Mouse (Mus musculus) neural tube, embryonic 14.5 days (tissue): ENCODE data around the gene Galnt15. TPM values are rescaled to one million over a fixed set of nuclear protein-coding genes. Genes with fewer than 3 reads are reported as not detected.

Experiments
- ATAC-seq: fragments of 200-750 bp; cut with Nextera tagmentation; 2 replicates; pipeline ENCODE4 v1.8.0; 2017; ENCODE audit warnings: low read depth, mild to moderate bottlenecking, moderate TSS enrichment, moderate library complexity
- H3K27ac ChIP-seq: fragments of 300-500 bp; sonication (generic); 2 replicates; pipeline ENCODE4 v1.5.1; 2014; ENCODE audit warnings: low read depth, mild to moderate bottlenecking, control low read depth, low read length, moderate library complexity, mixed read lengths
- H3K27me3 ChIP-seq: fragments of 300-500 bp; sonication (generic); 2 replicates; pipeline ENCODE4 v1.6.1; 2014; ENCODE audit warnings: low read length; ENCODE audit not compliant: control insufficient read depth, insufficient read depth
- H3K36me3 ChIP-seq: fragments of 300-500 bp; sonication (generic); 2 replicates; pipeline ENCODE4 v1.6.1; 2014; ENCODE audit warnings: low read length, mixed read lengths; ENCODE audit not compliant: control insufficient read depth, insufficient read depth
- H3K4me1 ChIP-seq: fragments of 300-500 bp; sonication (generic); 2 replicates; pipeline ENCODE4 v1.6.1; 2014; ENCODE audit warnings: low read length; ENCODE audit not compliant: control insufficient read depth, insufficient read depth
- H3K4me2 ChIP-seq: fragments of 300-500 bp; sonication (generic); 2 replicates; pipeline ENCODE4 v1.6.1; 2014; ENCODE audit warnings: mild to moderate bottlenecking, low read depth, low read length, control low read depth
- H3K4me3 ChIP-seq: fragments of 300-500 bp; sonication (generic); 2 replicates; pipeline ENCODE4 v1.5.1; 2014; ENCODE audit warnings: low read depth, low read length, control low read depth, mixed read lengths
- H3K9ac ChIP-seq: fragments of 300-500 bp; sonication (generic); replicated peaks from 2 replicates; pipeline ENCODE4 v1.6.1; 2014; ENCODE audit warnings: low read depth, mild to moderate bottlenecking, control low read depth, low read length, mixed read lengths
- H3K9me3 ChIP-seq: fragments of 300-500 bp; sonication (generic); 2 replicates; pipeline ENCODE4 v1.6.1; 2016; ENCODE audit warnings: low read length; ENCODE audit not compliant: control insufficient read depth
- WGBS: fragments of 180-500 bp; shearing (Covaris S2); extraction: QIAGEN DNeasy Blood & Tissue Kit; methylation state at CpG from one replicate; pipeline ENCODE4 v1.1.7; 2014; 5-methylcytosine and 5-hydroxymethylcytosine counted together
- polyA plus RNA-seq: library from polyadenylated mRNA; unstranded; fragments of >200 nt; fragmentation: Nextera tagmentation; extraction: Ambion mirVana; gene quantifications from 2 replicates; pipeline ENCODE4 v1.2.1, GENCODE M21; 2014

Galnt15 gene
- polyA plus RNA-seq, 1 experiment from 2014 or later, result 0.29 TPM

- WGBS, result 82% methylated on average over 4 of the region's 4 CpGs
- Histone ChIP-seq H3K4me3 (no peak overlapping the region), H3K27me3 (no peaks in the 10 kb centered on the region), H3K4me2 (no peak overlapping the region), H3K27ac (no peak overlapping the region), H3K9ac (no peak overlapping the region), H3K9me3 (no peaks in the 10 kb centered on the region), H3K4me1 (peaks cover 12% of the 10 kb centered on the region; the same call in 1 of the 2 replicates), H3K36me3 (0 out of 2 replicates have a peak, but pooled peaks cover 10% of the 10 kb centered on the region)
- no peak for ATAC-seq
Observed at GRCm38 (mm10) chr14:32091124-32091523, 62.3 kb downstream of the Galnt15 start.

GRCm38 (mm10) chr14:32091704-32092103 is 62.9 kb downstream of the Galnt15 start:
- H3K4me3 ChIP-seq, result no peak overlapping the region
- H3K36me3 ChIP-seq, result peaks cover 13% of the 10 kb centered on the region; the same call in 1 of the 2 replicates
- peaks cover 6% of the 10 kb centered on the region; the same call in 1 of the 2 replicates for H3K4me1 ChIP-seq
- H3K9ac ChIP-seq, result no peak overlapping the region
- WGBS, result 86% methylated on average over 4 of the region's 4 CpGs
- no peak overlapping the region for H3K27ac ChIP-seq
- H3K27me3 ChIP-seq, result no peaks in the 10 kb centered on the region
- H3K4me2 ChIP-seq, result no peak overlapping the region
- no peaks in the 10 kb centered on the region for H3K9me3 ChIP-seq
- no peak for ATAC-seq

GRCm38 (mm10) chr14:32093018-32093417 is 64.2 kb downstream of the Galnt15 start:
- no peaks in the 10 kb centered on the region for H3K4me1 ChIP-seq

GRCm38 (mm10) chr14:32093500-32094117 is 64.8 kb downstream of the Galnt15 start:
- no peak overlapping the region for H3K4me2 ChIP-seq
- peaks cover 26% of the 10 kb centered on the region for H3K36me3 ChIP-seq
- H3K9ac ChIP-seq, result no peak overlapping the region
- no peaks in the 10 kb centered on the region for H3K9me3 ChIP-seq
- no peaks in the 10 kb centered on the region for H3K27me3 ChIP-seq
- no peaks in the 10 kb centered on the region for H3K4me1 ChIP-seq
- ATAC-seq, result no peak
- no peak overlapping the region for H3K27ac ChIP-seq
- WGBS, result 95% methylated on average over 11 of the region's 11 CpGs
- no peak overlapping the region for H3K4me3 ChIP-seq

More at GRCm38 (mm10) chr14:32093018-32093417, 64.2 kb downstream of the Galnt15 start:
- Histone ChIP-seq H3K4me2 (no peak overlapping the region), H3K9me3 (no peaks in the 10 kb centered on the region), H3K4me3 (no peak overlapping the region), H3K27ac (no peak overlapping the region), H3K9ac (no peak overlapping the region), H3K36me3 (peaks cover 20% of the 10 kb centered on the region), H3K27me3 (no peaks in the 10 kb centered on the region)
- 74% methylated on average over 1 of the region's 1 CpGs for WGBS
- ATAC-seq, result no peak

- Histone ChIP-seq H3K4me1 (no peaks in the 10 kb centered on the region), H3K4me3 (no peak overlapping the region), H3K9ac (no peak overlapping the region), H3K36me3 (peaks cover 36% of the 10 kb centered on the region), H3K27me3 (no peaks in the 10 kb centered on the region), H3K4me2 (no peak overlapping the region), H3K27ac (no peak overlapping the region), H3K9me3 (no peaks in the 10 kb centered on the region)
- WGBS, result 90% methylated on average over 5 of the region's 5 CpGs
- ATAC-seq, result no peak
Observed at GRCm38 (mm10) chr14:32095646-32096045, 66.9 kb downstream of the Galnt15 start.

GRCm38 (mm10) chr14:32096740-32097139 is 68.0 kb downstream of the Galnt15 start:
- WGBS, result 91% methylated on average over 5 of the region's 5 CpGs
- no peak for ATAC-seq
- Histone ChIP-seq H3K9me3 (no peaks in the 10 kb centered on the region), H3K4me3 (no peak overlapping the region), H3K9ac (no peak overlapping the region), H3K36me3 (peaks cover 36% of the 10 kb centered on the region), H3K27ac (no peak overlapping the region), H3K27me3 (no peaks in the 10 kb centered on the region), H3K4me1 (no peaks in the 10 kb centered on the region), H3K4me2 (no peak overlapping the region)

- H3K4me1 ChIP-seq, result no peaks in the 10 kb centered on the region
- H3K9me3 ChIP-seq, result no peaks in the 10 kb centered on the region
- no peak overlapping the region for H3K9ac ChIP-seq
- no peak for ATAC-seq
- WGBS, result 94% methylated on average over 7 of the region's 7 CpGs
- peaks cover 35% of the 10 kb centered on the region for H3K36me3 ChIP-seq
- no peak overlapping the region for H3K27ac ChIP-seq
- H3K4me2 ChIP-seq, result no peak overlapping the region
- H3K27me3 ChIP-seq, result no peaks in the 10 kb centered on the region
- H3K4me3 ChIP-seq, result no peak overlapping the region
Observed at GRCm38 (mm10) chr14:32097691-32098090, 68.9 kb downstream of the Galnt15 start.

- Histone ChIP-seq H3K9me3 (no peaks in the 10 kb centered on the region), H3K4me3 (no peak overlapping the region), H3K4me2 (no peak overlapping the region), H3K27me3 (no peaks in the 10 kb centered on the region), H3K4me1 (no peaks in the 10 kb centered on the region), H3K9ac (no peak overlapping the region), H3K27ac (no peak overlapping the region), H3K36me3 (peaks cover 35% of the 10 kb centered on the region)
- 93% methylated on average over 3 of the region's 3 CpGs for WGBS
- ATAC-seq, result no peak
Observed at GRCm38 (mm10) chr14:32098951-32099350, 70.2 kb downstream of the Galnt15 start.

GRCm38 (mm10) chr14:32103556-32103955 is 74.8 kb downstream of the Galnt15 start:
- Histone ChIP-seq H3K4me3 (no peak overlapping the region), H3K4me1 (no peaks in the 10 kb centered on the region), H3K36me3 (peaks cover 15% of the 10 kb centered on the region; the same call in 1 of the 2 replicates), H3K9me3 (no peaks in the 10 kb centered on the region), H3K9ac (no peak overlapping the region), H3K4me2 (no peak overlapping the region), H3K27me3 (no peaks in the 10 kb centered on the region), H3K27ac (no peak overlapping the region)
- no peak for ATAC-seq
- 92% methylated on average over 4 of the region's 4 CpGs for WGBS
